Mouse (Mus musculus) small intestine, adult 2 months (tissue): ENCODE results near the gene Cadps2. TPM values are rescaled to one million over a fixed set of nuclear protein-coding genes. Genes with fewer than 3 reads are reported as not detected.

Experiments
- H3K27ac ChIP-seq: fragments of 200-500 bp; 2 replicates; pipeline ENCODE4 v1.5.1; 2012; ENCODE audit warnings: low read depth, low read length, control low read depth, inconsistent platforms; ENCODE audit not compliant: insufficient read depth
- H3K27me3 ChIP-seq: fragments of 200-500 bp; 2 replicates; pipeline ENCODE4 v1.6.1; 2012; ENCODE audit warnings: mild to moderate bottlenecking, moderate library complexity, low read length, inconsistent platforms; ENCODE audit not compliant: control insufficient read depth, insufficient read depth
- H3K36me3 ChIP-seq: fragments of 200-500 bp; 2 replicates; pipeline ENCODE4 v1.6.1; 2012; ENCODE audit warnings: mild to moderate bottlenecking, low read length, control low read depth, inconsistent platforms; ENCODE audit not compliant: control insufficient read depth, insufficient read depth
- H3K4me1 ChIP-seq: fragments of 200-500 bp; 2 replicates; pipeline ENCODE4 v1.6.1; 2012; ENCODE audit warnings: low read length, inconsistent platforms, mixed read lengths; ENCODE audit not compliant: control insufficient read depth, insufficient read depth, insufficient read length
- H3K4me3 ChIP-seq: fragments of 200-500 bp; 2 replicates; pipeline ENCODE4 v1.5.1; 2012; ENCODE audit warnings: low read depth, mild to moderate bottlenecking, control low read depth, inconsistent platforms, low read length, moderate library complexity
- CTCF ChIP-seq: fragments of 200-500 bp; IDR thresholded peaks from 2 replicates; pipeline ENCODE4 v1.5.1; 2012; ENCODE audit warnings: low read depth, mild to moderate bottlenecking, control low read depth, inconsistent platforms, low read length, moderate library complexity, mixed read lengths; ENCODE audit not compliant: insufficient replicate concordance, insufficient read length; ENCODE audit errors: extremely low read depth
- POLR2A ChIP-seq: fragments of 200-500 bp; IDR thresholded peaks from 2 replicates; pipeline ENCODE4 v1.6.1; 2012; ENCODE audit warnings: low read depth, mild to moderate bottlenecking, control low read depth, inconsistent platforms, low read length, moderate library complexity
- WGBS: fragments of 180-500 bp; shearing (Covaris S2); methylation state at CpG from one replicate; pipeline ENCODE4 v1.1.7; 2018; 5-methylcytosine and 5-hydroxymethylcytosine counted together
- polyA plus RNA-seq: library from polyadenylated mRNA; depleted of rRNA; stranded (reverse); fragments of >200 nt; gene quantifications from 2 replicates; pipeline ENCODE4 v1.2.3, GENCODE M21; 2012

The Cadps2 gene
- polyA plus RNA-seq, 1 experiment = 3.6 TPM

DNA sequence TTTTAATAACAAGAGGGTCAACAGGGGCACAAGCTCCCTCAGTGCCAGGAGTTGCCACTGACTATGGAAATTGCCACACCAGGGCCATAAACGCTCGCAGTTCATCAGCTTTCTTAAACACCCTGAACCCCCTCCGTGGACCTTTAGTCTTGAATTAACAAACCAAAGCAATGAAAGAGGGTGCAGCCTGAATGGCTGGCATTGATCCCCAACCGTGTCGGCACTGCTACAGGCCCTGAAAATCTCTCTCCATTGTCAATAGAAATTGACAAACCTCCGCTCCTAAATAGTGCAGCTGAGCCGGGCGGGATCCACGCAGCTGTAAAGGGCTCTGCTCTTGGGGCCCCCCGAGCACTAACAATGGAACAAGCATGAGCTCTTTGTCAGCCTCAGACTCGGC is 566.2 kb downstream of the Cadps2 start:
- H3K4me1 ChIP-seq = no peaks in the 10 kb centered on the region
- no peaks in the 10 kb centered on the region for H3K27me3 ChIP-seq
- TF ChIP-seq POLR2A (no peak), CTCF (no peak)
- H3K27ac ChIP-seq = no peak overlapping the region
- WGBS = 18% methylated on average over 11 of the region's 11 CpGs
- no peaks in the 10 kb centered on the region for H3K36me3 ChIP-seq
- H3K4me3 ChIP-seq = no peak overlapping the region

DNA sequence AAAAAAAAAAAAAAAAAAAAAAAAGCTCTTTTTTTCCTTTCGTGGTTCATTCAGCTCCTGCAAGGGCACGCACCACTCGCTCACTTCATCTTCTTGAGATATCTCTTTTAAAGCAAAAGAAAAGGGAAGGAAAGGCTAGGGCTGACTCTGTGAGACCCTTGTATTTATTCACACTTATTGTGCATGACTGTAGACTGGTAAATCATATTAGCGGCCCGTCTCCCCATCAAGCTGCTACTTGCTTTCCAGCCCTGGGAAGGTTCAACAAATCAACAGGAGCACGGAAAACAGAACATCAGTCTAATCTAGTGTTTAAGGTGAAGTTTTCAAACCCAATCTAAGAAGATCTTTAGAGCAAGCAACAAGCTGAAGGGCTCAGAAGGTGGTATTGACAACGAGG is 566.7 kb downstream of the Cadps2 start:
- WGBS = 52% methylated on average over 7 of the region's 7 CpGs
- TF ChIP-seq POLR2A (no peak), CTCF (no peak)

DNA sequence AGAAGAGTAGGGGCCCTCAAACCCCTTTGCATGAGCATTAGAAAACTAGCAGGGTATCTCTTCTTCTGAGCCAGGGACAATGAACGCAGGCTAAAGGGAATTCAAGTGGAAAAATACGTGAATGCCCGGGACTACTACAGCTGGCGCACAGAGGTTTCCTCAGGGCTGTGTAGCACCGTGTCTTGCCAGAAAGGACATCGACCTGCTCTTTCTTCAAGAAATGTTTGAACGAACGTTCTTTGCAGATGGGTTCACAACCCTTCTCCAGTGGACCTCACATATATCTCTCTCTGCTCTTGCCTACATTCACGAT is 578.5 kb downstream of the Cadps2 start:
- Histone ChIP-seq H3K4me1 (no peaks in the 10 kb centered on the region), H3K27ac (no peak overlapping the region), H3K4me3 (no peak overlapping the region), H3K27me3 (peaks cover 11% of the 10 kb centered on the region; the same call in 1 of the 2 replicates), H3K36me3 (no peaks in the 10 kb centered on the region)
- no peak for TF ChIP-seq CTCF
- no peak for TF ChIP-seq POLR2A
- 9% methylated on average over 9 of the region's 9 CpGs for WGBS

More for the DNA sequence above, 566.7 kb downstream of the Cadps2 start:
- Histone ChIP-seq H3K36me3 (no peaks in the 10 kb centered on the region), H3K4me3 (no peak overlapping the region), H3K27me3 (no peaks in the 10 kb centered on the region), H3K27ac (no peak overlapping the region), H3K4me1 (no peaks in the 10 kb centered on the region)

DNA sequence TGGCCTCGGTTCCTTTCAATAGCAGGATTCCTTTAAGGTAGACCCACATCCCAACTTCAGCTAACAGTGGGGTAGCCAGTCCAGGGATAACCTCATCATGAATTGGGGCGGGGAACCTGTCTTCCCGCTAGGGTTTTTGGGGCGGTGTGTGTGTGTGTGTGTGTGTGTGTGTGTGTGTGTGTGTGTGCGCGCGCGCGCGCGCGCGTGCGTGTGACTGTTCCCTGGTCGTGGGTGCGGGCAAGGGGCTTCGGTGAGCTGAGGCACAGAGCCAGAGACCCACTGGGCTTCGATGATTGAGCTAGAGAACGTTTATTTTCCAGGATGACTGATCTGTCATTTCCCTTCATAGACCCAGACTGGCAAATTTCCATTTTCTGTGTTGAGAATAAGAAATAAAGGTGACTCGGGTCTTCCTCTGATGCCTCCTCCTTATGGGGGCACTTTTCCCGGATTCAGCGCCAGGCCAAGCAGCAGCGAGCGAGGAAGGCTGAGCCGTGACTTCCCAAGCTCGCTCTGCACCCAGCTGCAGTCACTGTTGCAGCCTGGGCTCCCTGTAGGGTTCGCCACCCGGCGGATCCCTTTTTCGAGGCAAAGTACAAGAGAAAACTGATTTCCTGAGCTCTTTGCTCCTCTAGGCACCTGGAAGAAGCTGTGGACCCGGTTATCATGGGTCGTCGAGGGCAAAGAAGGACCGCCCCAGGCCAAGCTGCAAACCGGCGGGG is 579.0 kb downstream of the Cadps2 start:
- H3K36me3 ChIP-seq = no peaks in the 10 kb centered on the region
- TF ChIP-seq CTCF (no peak), POLR2A (no peak)
- H3K4me1 ChIP-seq = no peaks in the 10 kb centered on the region
- no peak overlapping the region for H3K27ac ChIP-seq
- H3K4me3 ChIP-seq = no peak overlapping the region
- 8% methylated on average over 36 of the region's 36 CpGs for WGBS
- H3K27me3 ChIP-seq = peaks cover 14% of the 10 kb centered on the region

DNA sequence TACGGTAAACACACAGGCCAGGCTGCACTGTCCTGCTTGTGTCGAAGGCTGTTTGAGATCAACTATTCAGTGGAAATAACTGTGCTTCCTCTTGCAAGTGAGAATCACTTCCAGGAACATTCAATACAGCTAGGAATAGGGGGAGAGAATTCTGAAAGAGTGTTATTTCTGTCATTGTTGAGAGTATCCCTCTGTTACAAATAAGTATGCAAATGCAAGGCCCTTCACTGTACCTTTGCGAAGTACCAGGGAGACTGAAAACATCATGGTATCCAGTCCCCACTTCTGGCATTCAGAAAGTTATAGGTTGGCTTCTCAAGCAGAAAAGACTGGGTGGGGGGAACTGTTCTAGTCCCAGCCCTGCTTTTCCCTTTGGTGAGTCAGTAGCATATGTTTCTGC is 581.2 kb downstream of the Cadps2 start:
- WGBS = 38% methylated on average over 3 of the region's 3 CpGs
- TF ChIP-seq POLR2A (no peak), CTCF (no peak)
- H3K4me1 ChIP-seq = peaks cover 3% of the 10 kb centered on the region; the same call in 1 of the 2 replicates
- no peak overlapping the region for H3K4me3 ChIP-seq
- H3K27ac ChIP-seq = no peak overlapping the region
- H3K27me3 ChIP-seq = peaks cover 35% of the 10 kb centered on the region
- H3K36me3 ChIP-seq = no peaks in the 10 kb centered on the region

DNA sequence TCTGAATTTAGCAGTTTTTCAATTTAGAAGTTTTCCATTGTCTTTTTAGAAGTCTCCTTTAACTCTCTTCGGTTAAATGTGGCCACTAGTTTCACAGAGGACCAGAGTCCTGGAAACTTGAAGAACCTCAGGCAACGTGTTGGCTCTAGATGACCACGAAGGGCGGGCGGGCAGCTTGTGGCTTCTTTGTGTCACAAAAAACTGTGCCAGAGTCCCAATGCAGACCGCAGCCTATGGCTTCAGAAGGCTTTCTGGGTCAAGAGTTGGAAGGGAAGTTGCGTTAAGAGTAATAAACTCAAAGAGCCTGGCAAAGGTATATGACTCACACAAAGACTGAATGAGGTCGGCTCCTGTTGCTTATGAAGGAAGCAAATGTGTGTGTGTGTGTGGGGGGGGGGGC is 584.1 kb downstream of the Cadps2 start:
- WGBS = 6% methylated on average over 8 of the region's 8 CpGs
- Histone ChIP-seq H3K27ac (no peak overlapping the region), H3K4me1 (peaks cover 3% of the 10 kb centered on the region; the same call in 1 of the 2 replicates), H3K27me3 (peaks cover 46% of the 10 kb centered on the region), H3K36me3 (no peaks in the 10 kb centered on the region), H3K4me3 (no peak overlapping the region)
- no peak for TF ChIP-seq POLR2A
- TF ChIP-seq CTCF = no peak

DNA sequence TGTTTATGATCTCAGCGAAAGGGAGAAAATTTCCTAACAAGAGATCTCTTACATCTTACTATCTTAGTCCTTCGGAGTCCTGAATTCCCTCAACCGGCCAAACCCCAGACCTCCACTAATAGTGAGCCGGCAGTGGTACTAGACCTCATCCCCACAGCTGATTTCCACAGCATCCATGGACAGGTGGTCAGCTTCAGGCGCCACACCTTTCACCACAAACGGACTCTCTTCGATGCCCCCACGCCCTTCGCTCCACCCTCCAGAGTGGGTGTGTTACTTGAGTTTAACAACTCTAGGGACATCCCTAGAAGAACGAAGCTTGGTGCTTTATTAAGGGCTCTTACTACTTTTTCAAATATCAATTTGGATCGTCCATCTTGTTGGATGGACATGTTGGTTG is 584.6 kb downstream of the Cadps2 start:
- peaks cover 51% of the 10 kb centered on the region for H3K27me3 ChIP-seq
- H3K4me3 ChIP-seq = no peak overlapping the region
- H3K4me1 ChIP-seq = peaks cover 3% of the 10 kb centered on the region; the same call in 1 of the 2 replicates
- H3K27ac ChIP-seq = no peak overlapping the region
- no peaks in the 10 kb centered on the region for H3K36me3 ChIP-seq
- TF ChIP-seq POLR2A (no peak), CTCF (no peak)
- WGBS = 7% methylated on average over 11 of the region's 11 CpGs
